Mouse (Mus musculus) erythroid progenitor cell, adult 5-6 weeks (primary cell): ENCODE data around the gene Vdac1. TPM values are rescaled to one million over a fixed set of nuclear protein-coding genes. Genes with fewer than 3 reads are reported as not detected.

Experiments
- ATAC-seq: replicated peaks from 2 replicates; pipeline ENCODE4 v1.8.0; 2016; ENCODE audit warnings: moderate number of reproducible peaks, mild to moderate bottlenecking, moderate TSS enrichment, inconsistent platforms; ENCODE audit not compliant: poor library complexity, low FRiP score, severe bottlenecking
- total RNA-seq, 2 experiments: library from RNA; stranded (forward) in 1 of 2; stranded (reverse) in 1 of 2; fragments of 150-400 nt in 1 of 2; fragments of 186-747, 209-891 nt in 1 of 2; gene quantifications; 2 replicates each; pipeline versions ENCODE4 v1.2.3 to v1.2.4; 2015 to 2017; ENCODE audit warnings: low replicate concordance in 2 of 2

The Vdac1 gene
- total RNA-seq, 2 experiments from 2014 or later = 36.9 to 40.2 TPM

- ATAC-seq = no peak
Measured at GRCm38 (mm10) chr11:52405196-52405688, 44.6 kb downstream of the Vdac1 start.

- no peak for ATAC-seq
Measured at GRCm38 (mm10) chr11:52409316-52409715, 48.7 kb downstream of the Vdac1 start.

GRCm38 (mm10) chr11:52418358-52418757 is 57.7 kb downstream of the Vdac1 start:
- no peak for ATAC-seq

- no peak for ATAC-seq
Measured at GRCm38 (mm10) chr11:52419246-52419645, 58.6 kb downstream of the Vdac1 start.

GRCm38 (mm10) chr11:52419861-52420260 is 59.2 kb downstream of the Vdac1 start:
- ATAC-seq = no peak

- ATAC-seq = no peak
Measured at GRCm38 (mm10) chr11:52420296-52421052, 59.8 kb downstream of the Vdac1 start.

- peak; percentile 78; the same call in 1 of the 2 replicates for ATAC-seq
Measured at GRCm38 (mm10) chr11:52421053-52421778, 60.6 kb downstream of the Vdac1 start.

- 0 out of 2 replicates have a peak, but pooled peaks have one; percentile 42 for ATAC-seq
Measured at GRCm38 (mm10) chr11:52429440-52429839, 68.8 kb downstream of the Vdac1 start.

GRCm38 (mm10) chr11:52431594-52431993 is 70.9 kb downstream of the Vdac1 start:
- no peak for ATAC-seq

GRCm38 (mm10) chr11:52432148-52432547 is 71.5 kb downstream of the Vdac1 start:
- ATAC-seq = no peak

GRCm38 (mm10) chr11:52433076-52433796 is 72.6 kb downstream of the Vdac1 start:
- no peak for ATAC-seq

GRCm38 (mm10) chr11:52433797-52434195 is 73.1 kb downstream of the Vdac1 start:
- ATAC-seq = no peak

GRCm38 (mm10) chr11:52435466-52435865 is 74.8 kb downstream of the Vdac1 start:
- no peak for ATAC-seq

- no peak for ATAC-seq
Measured at GRCm38 (mm10) chr11:52437123-52437522, 76.5 kb downstream of the Vdac1 start.

Other genes with a start within 250 kb of the Vdac1 start
- not detected in 2 replicates for gene Olfr1373, start 215.3 kb upstream of the Vdac1 start, total RNA-seq (2015; ENCODE audit: low replicate concordance)
- gene Olfr1373, start 215.3 kb upstream of the Vdac1 start, total RNA-seq (2017; ENCODE audit: low replicate concordance) = not detected in 2 replicates
- gene Olfr1371, start 146.9 kb upstream of the Vdac1 start, total RNA-seq (2015; ENCODE audit: low replicate concordance) = not detected in 2 replicates
- not detected in 2 replicates for gene Olfr1371, start 146.9 kb upstream of the Vdac1 start, total RNA-seq (2017; ENCODE audit: low replicate concordance)
- 103 and 116 TPM in 2 replicates for gene Skp1a, start 128.9 kb upstream of the Vdac1 start, total RNA-seq (2015; ENCODE audit: low replicate concordance)
- gene Skp1a, start 128.9 kb upstream of the Vdac1 start, total RNA-seq (2017; ENCODE audit: low replicate concordance) = 69.7 and 95.6 TPM in 2 replicates
- gene Tcf7, start 77.8 kb upstream of the Vdac1 start, total RNA-seq (2015; ENCODE audit: low replicate concordance) = 16.2 and 22.6 TPM in 2 replicates
- gene Tcf7, start 77.8 kb upstream of the Vdac1 start, total RNA-seq (2017; ENCODE audit: low replicate concordance) = 1.4 and 3.3 TPM in 2 replicates
- 41.1 and 43.6 TPM in 2 replicates for gene 9530068E07Rik, start 35.6 kb downstream of the Vdac1 start, total RNA-seq (2015; ENCODE audit: low replicate concordance)
- 9.4 and 23.9 TPM in 2 replicates for gene 9530068E07Rik, start 35.6 kb downstream of the Vdac1 start, total RNA-seq (2017; ENCODE audit: low replicate concordance)